Mouse (Mus musculus): ENCODE results near the gene Inpp5a.

Inpp5a gene

GRCm38 (mm10) chr7:139377381-139377780, 11.5 kb upstream of the Inpp5a start:
- no peak for DNase-seq

GRCm38 (mm10) chr7:139378355-139378754, 10.6 kb upstream of the Inpp5a start:
- no peak for DNase-seq

- no peak for DNase-seq
These were observed 9.2 kb upstream of the Inpp5a start for GRCm38 (mm10) chr7:139379745-139380144.

- DNase-seq: no peak
These were observed 8.7 kb upstream of the Inpp5a start for GRCm38 (mm10) chr7:139380225-139380624.

GRCm38 (mm10) chr7:139381877-139382276, 7.0 kb upstream of the Inpp5a start:
- no peak for DNase-seq

GRCm38 (mm10) chr7:139382796-139383195, 6.1 kb upstream of the Inpp5a start:
- DNase-seq: no peak

- DNase-seq: no peak
These were observed 4.4 kb upstream of the Inpp5a start for GRCm38 (mm10) chr7:139384500-139384899.

- no peak for DNase-seq
These were observed 3.9 kb upstream of the Inpp5a start for GRCm38 (mm10) chr7:139384916-139385530.

GRCm38 (mm10) chr7:139386933-139387690, 1.8 kb upstream of the Inpp5a start:
- DNase-seq: no peak

GRCm38 (mm10) chr7:139387921-139388669, 814 bp upstream of the Inpp5a start:
- no peak for DNase-seq

- DNase-seq: no peak
These were observed 378 bp downstream of the Inpp5a start for GRCm38 (mm10) chr7:139389213-139389761.

GRCm38 (mm10) chr7:139390380-139390779, 1.5 kb downstream of the Inpp5a start:
- no peak for DNase-seq

- no peak for DNase-seq
These were observed 2.0 kb downstream of the Inpp5a start for GRCm38 (mm10) chr7:139390926-139391325.

- no peak for DNase-seq
These were observed 2.8 kb downstream of the Inpp5a start for GRCm38 (mm10) chr7:139391691-139392090.

GRCm38 (mm10) chr7:139392106-139392505, 3.2 kb downstream of the Inpp5a start:
- DNase-seq: no peak

GRCm38 (mm10) chr7:139392691-139393235, 3.9 kb downstream of the Inpp5a start:
- no peak for DNase-seq

- no peak for DNase-seq
These were observed 8.6 kb downstream of the Inpp5a start for GRCm38 (mm10) chr7:139397521-139397920.

- no peak for DNase-seq
These were observed 9.2 kb downstream of the Inpp5a start for GRCm38 (mm10) chr7:139398111-139398510.

- no peak for DNase-seq
These were observed 9.7 kb downstream of the Inpp5a start for GRCm38 (mm10) chr7:139398530-139399021.

GRCm38 (mm10) chr7:139399572-139399971, 10.7 kb downstream of the Inpp5a start:
- no peak for DNase-seq

GRCm38 (mm10) chr7:139399977-139400685, 11.2 kb downstream of the Inpp5a start:
- no peak for DNase-seq

- no peak for DNase-seq
These were observed 12.0 kb downstream of the Inpp5a start for GRCm38 (mm10) chr7:139400926-139401325.

All from thymus, adult 18-20 months (tissue).